Mouse (Mus musculus) intestine, embryonic 14.5 days (tissue): ENCODE results near the gene Dirc2. TPM values are rescaled to one million over a fixed set of nuclear protein-coding genes. Genes with fewer than 3 reads are reported as not detected.

Experiments used
- ATAC-seq: fragments of 200-750 bp; cut with Nextera tagmentation; replicated peaks from 2 replicates; pipeline ENCODE4 v1.8.0; 2017; ENCODE audit warnings: low read depth, moderate number of reproducible peaks, moderate TSS enrichment, moderate library complexity; ENCODE audit not compliant: low FRiP score, low TSS enrichment
- DNase-seq: peaks from one replicate; pipeline ENCODE4 v3.0.0-alpha.2; 2018; ENCODE audit warnings: low spot score
- H3K27ac ChIP-seq: fragments of 300-500 bp; sonication (generic); 2 replicates; pipeline ENCODE4 v1.5.1; 2014; ENCODE audit warnings: low read depth, mild to moderate bottlenecking, control low read depth
- H3K27me3 ChIP-seq: fragments of 300-500 bp; sonication (generic); replicated peaks from 2 replicates; pipeline ENCODE4 v1.6.1; 2014; ENCODE audit warnings: low read length, control low read depth; ENCODE audit not compliant: control insufficient read depth, insufficient read depth
- H3K36me3 ChIP-seq: fragments of 300-500 bp; sonication (generic); 2 replicates; pipeline ENCODE4 v1.6.1; 2014; ENCODE audit warnings: low read length, control low read depth; ENCODE audit not compliant: control insufficient read depth, insufficient read depth
- H3K4me1 ChIP-seq: fragments of 300-500 bp; sonication (generic); replicated peaks from 2 replicates; pipeline ENCODE4 v1.6.1; 2014; ENCODE audit warnings: low read length, control low read depth, mixed read lengths; ENCODE audit not compliant: control insufficient read depth, insufficient read depth
- H3K4me2 ChIP-seq: fragments of 300-500 bp; sonication (generic); 2 replicates; pipeline ENCODE4 v1.6.1; 2014; ENCODE audit warnings: low read length
- H3K4me3 ChIP-seq: fragments of 300-500 bp; sonication (generic); 2 replicates; pipeline ENCODE4 v1.5.1; 2014; ENCODE audit warnings: low read depth, low read length, control low read depth, mixed read lengths
- H3K9ac ChIP-seq: fragments of 300-500 bp; sonication (generic); 2 replicates; pipeline ENCODE4 v1.6.1; 2014; ENCODE audit warnings: mild to moderate bottlenecking, low read length
- H3K9me3 ChIP-seq: fragments of 300-500 bp; sonication (generic); 2 replicates; pipeline ENCODE4 v1.6.1; 2016; ENCODE audit warnings: low read length, control low read depth; ENCODE audit not compliant: control insufficient read depth
- WGBS: fragments of 180-500 bp; shearing (Covaris S2); extraction: QIAGEN DNeasy Blood & Tissue Kit; methylation state at CpG from one replicate; pipeline ENCODE4 v1.1.7; 2014; 5-methylcytosine and 5-hydroxymethylcytosine counted together
- polyA plus RNA-seq: library from polyadenylated mRNA; unstranded; fragments of >200 nt; fragmentation: Nextera tagmentation; extraction: Ambion mirVana; gene quantifications from 2 replicates; pipeline ENCODE4 v1.2.1, GENCODE M21; 2014

Gene Dirc2
- polyA plus RNA-seq, 1 experiment from 2014 or later = 18.6 TPM

GRCm38 (mm10) chr16:35739548-35739947, 29.6 kb downstream of the Dirc2 start:
- WGBS = 42% methylated on average over 1 of the region's 1 CpGs
- Histone ChIP-seq H3K36me3 (no peaks in the 10 kb centered on the region), H3K4me2 (no peak overlapping the region), H3K9me3 (no peaks in the 10 kb centered on the region), H3K27me3 (no peaks in the 10 kb centered on the region), H3K4me3 (no peak overlapping the region), H3K27ac (no peak overlapping the region), H3K4me1 (no peaks in the 10 kb centered on the region), H3K9ac (no peak overlapping the region)
- no peak for ATAC-seq
- no peak for DNase-seq

GRCm38 (mm10) chr16:35738096-35738767, 30.9 kb downstream of the Dirc2 start:
- Histone ChIP-seq H3K9me3 (no peaks in the 10 kb centered on the region), H3K27me3 (no peaks in the 10 kb centered on the region), H3K4me1 (no peaks in the 10 kb centered on the region), H3K27ac (no peak overlapping the region), H3K36me3 (no peaks in the 10 kb centered on the region), H3K9ac (no peak overlapping the region), H3K4me3 (no peak overlapping the region), H3K4me2 (no peak overlapping the region)
- no peak for DNase-seq
- 0 out of 2 replicates have a peak, but pooled peaks have one; percentile 66 for ATAC-seq
- 68% methylated on average over 7 of the region's 7 CpGs for WGBS

- peak; percentile 86 for DNase-seq
- no peaks in the 10 kb centered on the region for H3K4me1 ChIP-seq
- peak; percentile 78; the same call in 1 of the 2 replicates for ATAC-seq
- H3K9me3 ChIP-seq = no peaks in the 10 kb centered on the region
- 16% methylated on average over 6 of the region's 6 CpGs for WGBS
- no peak overlapping the region for H3K4me3 ChIP-seq
- no peak overlapping the region for H3K27ac ChIP-seq
- no peaks in the 10 kb centered on the region for H3K27me3 ChIP-seq
- H3K36me3 ChIP-seq = peaks cover 4% of the 10 kb centered on the region; the same call in 1 of the 2 replicates
- H3K9ac ChIP-seq = no peak overlapping the region
- H3K4me2 ChIP-seq = no peak overlapping the region
Observed at GRCm38 (mm10) chr16:35734038-35734437, 35.1 kb downstream of the Dirc2 start.

- Histone ChIP-seq H3K4me3 (no peak overlapping the region), H3K9ac (no peak overlapping the region), H3K9me3 (no peaks in the 10 kb centered on the region), H3K36me3 (peaks cover 4% of the 10 kb centered on the region; the same call in 1 of the 2 replicates), H3K4me2 (no peak overlapping the region), H3K27me3 (no peaks in the 10 kb centered on the region), H3K4me1 (no peaks in the 10 kb centered on the region), H3K27ac (no peak overlapping the region)
- no peak for DNase-seq
- ATAC-seq = no peak
- WGBS = 92% methylated on average over 7 of the region's 7 CpGs
Observed at GRCm38 (mm10) chr16:35732096-35732495, 37.1 kb downstream of the Dirc2 start.

GRCm38 (mm10) chr16:35729151-35729738, 39.9 kb downstream of the Dirc2 start:
- WGBS = 61% methylated on average over 8 of the region's 8 CpGs
- Histone ChIP-seq H3K27ac (no peak overlapping the region), H3K27me3 (no peaks in the 10 kb centered on the region), H3K9ac (no peak overlapping the region), H3K4me1 (no peaks in the 10 kb centered on the region), H3K9me3 (no peaks in the 10 kb centered on the region), H3K36me3 (peaks cover 4% of the 10 kb centered on the region; the same call in 1 of the 2 replicates), H3K4me3 (no peak overlapping the region), H3K4me2 (no peak overlapping the region)
- no peak for ATAC-seq
- DNase-seq = no peak

GRCm38 (mm10) chr16:35726601-35727000, 42.6 kb downstream of the Dirc2 start:
- no peaks in the 10 kb centered on the region for H3K27me3 ChIP-seq
- H3K4me2 ChIP-seq = no peak overlapping the region
- H3K4me3 ChIP-seq = no peak overlapping the region
- DNase-seq (no peak), ATAC-seq (no peak)
- no peaks in the 10 kb centered on the region for H3K9me3 ChIP-seq
- H3K36me3 ChIP-seq = 0 out of 2 replicates have a peak, but pooled peaks cover 7% of the 10 kb centered on the region
- no peak overlapping the region for H3K27ac ChIP-seq
- no peak overlapping the region for H3K9ac ChIP-seq
- H3K4me1 ChIP-seq = no peaks in the 10 kb centered on the region
- 83% methylated on average over 2 of the region's 2 CpGs for WGBS

- Histone ChIP-seq H3K4me1 (no peaks in the 10 kb centered on the region), H3K27me3 (no peaks in the 10 kb centered on the region), H3K36me3 (0 out of 2 replicates have a peak, but pooled peaks cover 4% of the 10 kb centered on the region), H3K27ac (no peak overlapping the region), H3K9ac (no peak overlapping the region), H3K9me3 (no peaks in the 10 kb centered on the region), H3K4me2 (no peak overlapping the region), H3K4me3 (no peak overlapping the region)
- ATAC-seq (no peak), DNase-seq (no peak)
- 86% methylated on average over 6 of the region's 6 CpGs for WGBS
Observed at GRCm38 (mm10) chr16:35724561-35724960, 44.6 kb downstream of the Dirc2 start.

GRCm38 (mm10) chr16:35717761-35718160, 51.4 kb downstream of the Dirc2 start:
- H3K9ac ChIP-seq = no peak overlapping the region
- H3K9me3 ChIP-seq = no peaks in the 10 kb centered on the region
- no peaks in the 10 kb centered on the region for H3K4me1 ChIP-seq
- ATAC-seq = no peak
- DNase-seq = no peak
- no peak overlapping the region for H3K27ac ChIP-seq
- WGBS = 75% methylated on average over 5 of the region's 5 CpGs
- H3K36me3 ChIP-seq = peaks cover 19% of the 10 kb centered on the region; the same call in 1 of the 2 replicates
- H3K4me2 ChIP-seq = no peak overlapping the region
- no peaks in the 10 kb centered on the region for H3K27me3 ChIP-seq
- H3K4me3 ChIP-seq = no peak overlapping the region

GRCm38 (mm10) chr16:35716257-35716656, 52.9 kb downstream of the Dirc2 start:
- no peak overlapping the region for H3K27ac ChIP-seq
- H3K36me3 ChIP-seq = peaks cover 15% of the 10 kb centered on the region; the same call in 1 of the 2 replicates
- H3K4me1 ChIP-seq = no peaks in the 10 kb centered on the region
- H3K27me3 ChIP-seq = no peaks in the 10 kb centered on the region
- WGBS = 84% methylated on average over 3 of the region's 3 CpGs
- ATAC-seq (no peak), DNase-seq (no peak)
- H3K4me3 ChIP-seq = no peak overlapping the region
- H3K9me3 ChIP-seq = no peaks in the 10 kb centered on the region
- no peak overlapping the region for H3K9ac ChIP-seq
- H3K4me2 ChIP-seq = no peak overlapping the region
